Mouse (Mus musculus) T-helper 1 cell (primary cell): ENCODE data around the gene Gp1ba.

Experiments used
- in situ Hi-C: fragments of 300-600 bp; cut with MboI, MseI; formaldehyde crosslinking; loops from one replicate; pipeline ENCODE4 v1.15.1; 2025; ENCODE audit warnings: high pct_unique_total_duplicates

The Gp1ba gene

GRCm38 (mm10) chr11:70638714-70639278 lies at the start of gene Gp1ba:
Gene Gp1ba, plus strand, starts transcription at chr11:70639122.
- in situ Hi-C loops, result no loop called here

- in situ Hi-C loops, result no loop called here
Observed at GRCm38 (mm10) chr11:70591733-70592132, 47.2 kb upstream of the Gp1ba start.

- in situ Hi-C loops, result no loop called here
Observed at GRCm38 (mm10) chr11:70594253-70594989, 44.5 kb upstream of the Gp1ba start.

GRCm38 (mm10) chr11:70595638-70596037 lies 43.3 kb upstream of the Gp1ba start:
- in situ Hi-C loops, result no loop called here

GRCm38 (mm10) chr11:70596094-70596493 lies 42.8 kb upstream of the Gp1ba start:
- in situ Hi-C loops, result no loop called here

- in situ Hi-C loops, result no loop called here
Observed at GRCm38 (mm10) chr11:70597301-70597700, 41.6 kb upstream of the Gp1ba start.

- in situ Hi-C loops, result no loop called here
Observed at GRCm38 (mm10) chr11:70598451-70598953, 40.4 kb upstream of the Gp1ba start.

- in situ Hi-C loops, result loop anchor here (25.0 kb wide), 1 partner anchor 1868 kb away; no protein-coding TSS in a partner anchor
Observed at GRCm38 (mm10) chr11:70605024-70605566, 33.8 kb upstream of the Gp1ba start.

- in situ Hi-C loops, result loop anchor here (25.0 kb wide), 1 partner anchor 1869 kb away; no protein-coding TSS in a partner anchor
Observed at GRCm38 (mm10) chr11:70606717-70607116, 32.2 kb upstream of the Gp1ba start.

- in situ Hi-C loops, result loop anchor here (25.0 kb wide), 1 partner anchor 1870 kb away; no protein-coding TSS in a partner anchor
Observed at GRCm38 (mm10) chr11:70607611-70608010, 31.3 kb upstream of the Gp1ba start.

- in situ Hi-C loops, result loop anchor here (25.0 kb wide), 1 partner anchor 1871 kb away; no protein-coding TSS in a partner anchor
Observed at GRCm38 (mm10) chr11:70608381-70609066, 30.4 kb upstream of the Gp1ba start.

GRCm38 (mm10) chr11:70610752-70611151 lies 28.2 kb upstream of the Gp1ba start:
- in situ Hi-C loops, result loop anchor here (25.0 kb wide), 1 partner anchor 1873 kb away; no protein-coding TSS in a partner anchor

- in situ Hi-C loops, result loop anchor here (25.0 kb wide), 1 partner anchor 1875 kb away; no protein-coding TSS in a partner anchor
Observed at GRCm38 (mm10) chr11:70612505-70612904, 26.4 kb upstream of the Gp1ba start.

GRCm38 (mm10) chr11:70615074-70615473 lies 23.8 kb upstream of the Gp1ba start:
- in situ Hi-C loops, result loop anchor here (5.0 to 25.0 kb wide), 4 partner anchors 52 to 1878 kb away; partner anchors contain the start of gene Spag7

GRCm38 (mm10) chr11:70615516-70616093 lies 23.3 kb upstream of the Gp1ba start, which contains the start of gene 4930544D05Rik:
Gene 4930544D05Rik, plus strand, starts transcription at chr11:70615848.
- in situ Hi-C loops, result loop anchor here (5.0 to 25.0 kb wide), 4 partner anchors 52 to 1878 kb away; partner anchors contain the start of gene Spag7

GRCm38 (mm10) chr11:70619101-70619500 lies 19.8 kb upstream of the Gp1ba start, which contains the start of gene Chrne:
Gene Chrne, minus strand, starts transcription at chr11:70619216.
- in situ Hi-C loops, result loop anchor here (5.0 to 25.0 kb wide), 4 partner anchors 48 to 1882 kb away; partner anchors contain the start of gene Spag7

GRCm38 (mm10) chr11:70621972-70622814 lies 16.7 kb upstream of the Gp1ba start:
- in situ Hi-C loops, result loop anchor here (25.0 kb wide), 1 partner anchor 1885 kb away; no protein-coding TSS in a partner anchor

GRCm38 (mm10) chr11:70623053-70623742 lies 15.7 kb upstream of the Gp1ba start:
- in situ Hi-C loops, result loop anchor here (25.0 kb wide), 1 partner anchor 1886 kb away; no protein-coding TSS in a partner anchor

- in situ Hi-C loops, result no loop called here
Observed at GRCm38 (mm10) chr11:70625473-70625872, 13.4 kb upstream of the Gp1ba start.
